Mouse (Mus musculus) left cerebral cortex, postnatal 4 days (tissue): Measurements from ENCODE around the gene Apba2. TPM values are rescaled to one million over a fixed set of nuclear protein-coding genes. Genes with fewer than 3 reads are reported as not detected.

Source experiments
- DNase-seq: peaks from one replicate; pipeline ENCODE4 v3.0.0-alpha.2; 2022
- intact Hi-C: fragments of 180-260 bp; cut with DNase I; formaldehyde crosslinking; loops from one replicate; pipeline ENCODE4 v1.15.1; 2025
- total RNA-seq, 2 experiments: library from RNA; stranded (reverse); gene quantifications; 2 replicates each; pipeline ENCODE4 v1.2.3; 2021

The Apba2 gene
- total RNA-seq, 2 experiments from 2014 or later = 204 to 211 TPM

DNA sequence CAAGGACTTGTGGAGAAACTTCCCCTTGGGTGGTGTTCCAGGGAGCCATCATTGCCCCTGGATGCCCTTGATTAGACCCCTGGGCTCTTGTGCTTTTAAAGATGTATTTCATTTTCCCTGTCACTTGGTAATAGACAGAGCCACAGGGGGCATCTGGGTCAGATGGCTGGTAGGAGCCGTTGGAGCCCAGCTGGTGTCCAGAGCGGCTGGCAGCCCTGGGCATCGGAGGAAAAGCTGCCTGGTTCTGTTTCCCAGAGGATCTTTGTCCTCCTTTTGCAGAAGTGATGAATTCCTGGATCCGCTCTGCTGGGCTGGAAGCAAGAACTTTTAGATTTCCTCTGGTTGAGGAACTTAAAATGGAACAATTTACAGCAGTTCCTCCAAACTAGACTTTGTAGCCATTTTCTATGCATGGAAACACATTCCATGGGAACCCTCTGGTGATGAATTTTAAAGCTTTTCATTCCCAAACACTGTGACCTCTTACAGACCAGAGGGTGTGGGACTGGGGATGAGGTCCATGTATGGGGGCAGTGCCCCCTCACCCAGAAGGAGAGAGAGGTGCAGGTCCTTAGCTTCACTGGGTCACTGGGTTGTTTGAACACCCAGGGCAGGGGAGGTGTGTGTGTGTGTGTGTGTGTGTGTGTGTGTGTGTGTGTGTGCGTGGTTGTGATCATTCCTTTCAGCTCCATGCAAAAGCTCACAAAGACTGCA lies 20.3 kb downstream of the Apba2 start:
- DNase-seq = peak; percentile 74
- intact Hi-C loops = no loop called here

- DNase-seq = no peak
- intact Hi-C loops = no loop called here
Measured at GRCm38 (mm10) chr7:64522409-64522730, 20.9 kb downstream of the Apba2 start.

- intact Hi-C loops = no loop called here
Measured at GRCm38 (mm10) chr7:64531297-64531696, 29.8 kb downstream of the Apba2 start.

GRCm38 (mm10) chr7:64533374-64533773 lies 31.9 kb downstream of the Apba2 start:
- no peak for DNase-seq
- intact Hi-C loops = no loop called here

More at GRCm38 (mm10) chr7:64531297-64531696, 29.8 kb downstream of the Apba2 start:
- no peak for DNase-seq

DNA sequence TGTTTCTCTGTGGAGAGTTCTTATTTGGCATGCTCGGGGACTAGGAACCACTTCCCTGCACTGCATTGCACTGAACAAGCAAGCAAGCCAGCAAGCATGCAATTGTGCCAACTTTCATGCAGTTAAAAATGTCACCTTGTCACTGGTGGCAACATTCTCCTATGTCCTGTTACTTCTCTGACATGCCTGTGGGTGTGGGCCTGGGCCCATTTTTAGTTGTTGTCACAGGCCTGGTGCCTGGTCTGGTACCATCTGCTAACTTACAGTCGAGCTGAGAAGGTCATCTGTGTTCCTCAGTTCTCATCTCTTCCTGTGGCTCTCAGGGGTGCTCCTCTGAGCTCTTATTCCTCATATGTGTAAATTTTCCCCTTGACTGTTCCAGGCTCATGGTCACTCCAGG lies 33.8 kb downstream of the Apba2 start:
- no peak for DNase-seq
- intact Hi-C loops = no loop called here

DNA sequence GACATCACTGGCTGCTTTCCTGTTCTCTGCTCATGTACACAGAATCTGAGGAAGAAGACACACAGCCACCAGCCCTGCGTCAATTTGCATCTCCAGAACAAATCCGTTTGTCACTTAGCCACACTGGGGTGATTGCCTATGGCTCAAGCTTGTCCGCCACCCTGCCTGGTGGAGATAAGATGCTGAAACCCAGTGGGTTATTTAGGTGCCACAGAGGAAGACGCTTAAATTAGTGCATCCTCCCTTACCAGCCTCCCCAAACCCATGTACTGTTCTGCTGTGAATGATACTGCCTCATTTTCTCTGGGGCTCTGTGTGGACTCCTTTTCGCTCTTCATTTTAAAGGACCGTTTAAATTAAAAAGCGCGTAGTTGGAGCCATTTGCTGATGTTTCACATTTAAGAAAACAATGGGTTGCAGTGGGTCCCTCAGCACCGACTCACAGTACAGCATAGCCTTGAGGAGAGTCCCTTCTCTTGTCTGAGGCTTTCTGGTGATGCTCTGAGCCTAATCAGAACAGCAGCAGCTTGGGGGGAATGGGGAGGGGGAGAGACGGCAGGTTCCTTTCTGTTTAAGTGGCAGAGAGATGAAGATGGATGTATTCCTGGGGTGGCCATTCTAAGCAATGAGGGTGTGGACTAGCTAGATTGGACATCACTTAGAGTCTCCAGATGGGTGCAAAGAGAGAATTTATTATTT lies 38.1 kb downstream of the Apba2 start:
- intact Hi-C loops = no loop called here
- DNase-seq = no peak

DNA sequence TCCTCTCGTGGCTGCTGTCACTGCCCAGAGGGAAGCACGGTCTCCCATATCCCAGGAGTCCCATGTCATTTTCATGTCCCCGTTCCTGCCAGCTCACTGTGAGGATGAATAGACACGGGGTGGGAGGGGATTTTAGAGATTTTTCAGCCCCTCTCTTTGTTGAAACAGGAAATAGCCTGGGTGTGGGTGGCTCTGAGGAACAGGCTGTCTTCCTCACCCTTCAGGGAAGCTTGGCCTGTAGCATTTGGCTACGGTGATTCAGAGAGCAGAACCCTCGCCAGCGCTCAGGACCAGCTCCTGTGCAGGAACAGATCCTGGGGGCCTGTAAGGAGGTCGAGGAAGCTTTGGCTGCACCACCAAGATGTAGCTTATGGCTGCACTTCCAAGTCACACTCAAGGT lies 45.3 kb downstream of the Apba2 start:
- no peak for DNase-seq

GRCm38 (mm10) chr7:64550856-64551255 lies 49.4 kb downstream of the Apba2 start:
- intact Hi-C loops = no loop called here
- DNase-seq = peak; percentile 86

More for the DNA sequence above, 45.3 kb downstream of the Apba2 start:
- intact Hi-C loops = no loop called here

DNA sequence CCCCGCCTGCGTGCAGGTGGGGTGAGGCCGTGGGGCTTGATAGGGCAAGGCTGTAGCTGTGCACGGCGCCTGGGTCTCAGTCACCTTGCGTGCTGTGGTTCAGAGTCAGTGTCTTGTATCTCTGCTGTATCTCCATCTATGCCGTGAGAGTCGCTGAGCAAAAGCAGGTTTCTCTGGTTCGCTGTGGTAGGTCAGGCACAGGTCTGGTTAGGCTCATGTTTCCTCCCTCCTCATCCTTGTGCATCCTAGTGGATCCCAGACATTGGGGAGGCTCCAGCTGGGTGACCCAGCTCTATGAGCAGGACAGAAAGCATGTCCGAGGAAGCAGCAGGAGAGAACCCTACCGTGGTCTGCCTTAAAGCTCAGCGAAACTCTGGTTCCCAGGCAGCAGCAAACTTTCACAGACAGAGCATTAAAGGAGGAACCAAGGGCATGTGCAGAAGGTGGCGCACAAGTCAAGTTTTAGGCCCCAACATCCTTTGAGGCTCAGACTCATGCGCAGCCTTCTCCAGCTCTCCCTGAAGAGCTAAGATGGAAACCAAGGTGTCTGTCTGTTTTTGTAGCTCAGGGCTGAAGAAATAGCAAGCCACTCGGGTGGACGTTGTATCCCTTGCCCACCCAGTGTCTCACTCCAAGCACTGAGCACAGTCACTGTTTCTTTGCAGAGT lies 51.2 kb downstream of the Apba2 start:
- intact Hi-C loops = no loop called here

GRCm38 (mm10) chr7:64561711-64562498 lies 60.4 kb downstream of the Apba2 start:
- DNase-seq = no peak
- intact Hi-C loops = no loop called here

More for the DNA sequence above, 51.2 kb downstream of the Apba2 start:
- DNase-seq = no peak

- intact Hi-C loops = no loop called here
- no peak for DNase-seq
Measured at GRCm38 (mm10) chr7:64564891-64565571, 63.5 kb downstream of the Apba2 start.

GRCm38 (mm10) chr7:64566371-64567243 lies 65.1 kb downstream of the Apba2 start:
- intact Hi-C loops = no loop called here
- no peak for DNase-seq

GRCm38 (mm10) chr7:64568722-64569121 lies 67.2 kb downstream of the Apba2 start:
- DNase-seq = no peak
- intact Hi-C loops = no loop called here

DNA sequence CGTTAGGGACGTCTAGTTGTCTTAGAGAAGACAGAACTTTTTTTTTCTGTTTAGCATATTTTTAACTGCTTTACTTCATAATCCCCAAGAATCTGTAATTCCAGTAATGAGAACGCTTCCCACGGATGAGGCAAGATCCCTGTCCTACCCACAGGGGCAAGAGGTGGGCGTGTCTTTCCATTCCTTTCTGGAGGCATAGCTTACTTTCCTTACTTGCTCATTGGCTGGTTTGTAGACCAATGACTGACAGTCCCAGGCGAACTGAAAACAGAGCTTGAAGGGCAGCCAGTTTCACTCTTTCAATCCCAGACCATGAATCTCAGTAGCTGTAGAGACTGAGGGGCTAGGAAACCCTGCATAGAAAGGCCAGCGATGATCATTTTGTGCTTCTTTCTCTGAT lies 68.2 kb downstream of the Apba2 start:
- no peak for DNase-seq
- intact Hi-C loops = no loop called here

GRCm38 (mm10) chr7:64570914-64571313 lies 69.4 kb downstream of the Apba2 start:
- intact Hi-C loops = no loop called here
- DNase-seq = no peak

DNA sequence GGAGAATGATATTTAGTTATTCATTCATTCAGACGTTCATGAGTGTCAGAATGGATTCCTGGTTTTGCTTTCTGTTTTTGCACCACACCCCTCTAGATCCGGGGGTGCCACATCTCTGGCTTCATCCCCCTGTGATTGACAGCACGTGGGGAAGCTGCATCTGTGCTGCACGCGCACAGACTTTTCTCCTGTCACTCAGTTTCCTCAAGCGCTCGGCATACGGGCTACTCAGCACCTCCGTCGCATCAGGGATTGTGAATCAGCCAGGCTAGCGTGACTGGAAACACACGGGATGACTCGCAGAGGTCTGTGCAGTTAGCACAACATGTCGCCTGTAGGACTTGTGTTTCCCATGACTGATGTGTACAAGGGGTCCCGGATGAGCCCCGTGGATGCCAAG lies 72.6 kb downstream of the Apba2 start:
- DNase-seq = no peak
- intact Hi-C loops = no loop called here

- no peak for DNase-seq
- intact Hi-C loops = no loop called here
Measured at GRCm38 (mm10) chr7:64576519-64576951, 75.0 kb downstream of the Apba2 start.

DNA sequence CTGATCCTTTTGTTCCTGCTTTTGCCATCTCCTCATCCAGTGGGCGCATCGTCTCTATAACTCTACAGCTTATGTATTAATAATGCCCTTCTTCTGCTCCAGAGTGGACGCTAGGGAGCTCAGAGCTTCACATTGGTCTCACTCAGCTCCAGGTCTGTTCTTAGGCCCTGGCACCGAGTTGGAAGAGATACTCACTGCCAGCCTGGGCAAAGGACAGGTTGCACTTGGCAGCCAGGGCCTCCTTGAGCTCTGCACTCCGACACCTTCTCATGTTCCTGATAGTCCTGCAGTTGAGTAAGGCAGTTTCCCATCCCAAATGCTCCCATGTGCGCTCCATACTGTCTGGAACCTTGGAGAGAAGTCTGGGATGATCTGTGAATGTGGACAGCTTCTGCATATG lies 76.7 kb downstream of the Apba2 start:
- intact Hi-C loops = no loop called here
- no peak for DNase-seq

DNA sequence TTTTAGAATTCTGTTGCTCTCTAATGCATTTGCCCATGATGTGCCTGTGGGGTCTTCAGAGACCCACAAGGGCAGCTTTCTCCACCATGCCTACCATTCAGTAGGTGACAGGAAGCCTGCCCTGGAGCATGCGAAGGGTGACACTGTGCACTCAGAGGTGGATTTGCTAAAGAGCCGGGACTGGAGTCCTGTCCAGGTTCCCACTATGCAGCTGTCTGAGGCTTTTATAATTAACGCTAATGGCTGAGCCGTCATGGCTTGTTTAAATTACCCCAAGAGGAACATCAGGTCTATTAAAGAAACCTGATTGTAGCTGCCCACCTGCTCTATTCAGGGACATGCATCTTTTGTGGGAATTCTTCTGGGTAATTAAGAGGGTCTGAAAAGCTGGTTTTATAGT lies 78.4 kb downstream of the Apba2 start:
- intact Hi-C loops = no loop called here
- no peak for DNase-seq

DNA sequence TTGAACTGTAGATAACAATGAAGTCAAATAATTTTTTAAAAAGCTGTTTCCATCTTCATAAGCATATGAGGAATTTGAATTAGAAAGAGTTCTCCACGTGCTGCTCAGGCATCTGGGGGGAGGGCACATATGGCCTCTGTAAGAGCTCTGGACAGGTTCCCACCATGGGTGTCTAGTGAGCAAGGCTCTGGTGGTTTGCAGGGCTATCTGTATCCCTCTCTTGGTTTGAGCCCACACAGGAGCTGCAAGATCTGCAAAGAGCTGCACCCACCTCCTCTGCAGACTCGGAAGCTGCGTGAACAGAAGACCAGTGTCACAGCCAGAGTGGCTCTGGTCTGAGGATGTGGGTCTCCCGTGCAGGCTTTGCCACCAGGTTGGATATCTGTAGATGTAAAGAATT lies 78.8 kb downstream of the Apba2 start:
- intact Hi-C loops = no loop called here
- DNase-seq = no peak
